Mouse (Mus musculus) CH12.LX (cell line): ENCODE measurements at regions not wholly inside any gene's neighbourhood (a gene's known extent, or its start where the extent isn't known, plus 50 kb on each side); places are given as distances from the start of the nearest gene placed in this dataset.

Experiments used
- DNase-seq: peaks from one replicate; pipeline ENCODE4 v3.0.0-alpha.2; 2013; ENCODE audit errors: extremely low read depth
- H3K27ac ChIP-seq: 2 replicates; pipeline ENCODE4 v1.5.1; 2012; ENCODE audit warnings: low read depth, mild to moderate bottlenecking, control low read depth, moderate library complexity; ENCODE audit not compliant: insufficient read depth
- H3K27me3 ChIP-seq: replicated peaks from 2 replicates; pipeline ENCODE3; 2012; ENCODE audit warnings: inconsistent platforms
- H3K36me3 ChIP-seq, 2 experiments: replicated peaks in 1 of 2; 2 replicates each; pipeline versions ENCODE3 to v1.6.1; 2012; ENCODE audit warnings: inconsistent platforms in 1 of 2, low read length in 1 of 2, mild to moderate bottlenecking in 1 of 2, mixed read lengths in 1 of 2, moderate library complexity in 1 of 2; ENCODE audit not compliant: control insufficient read depth in 1 of 2, insufficient read depth in 1 of 2
- H3K4me1 ChIP-seq, 2 experiments: 2 replicates each; pipeline ENCODE4 v1.6.1; 2012; ENCODE audit warnings: inconsistent platforms in 1 of 2, moderate library complexity in 1 of 2; ENCODE audit not compliant: insufficient read depth in 2 of 2, control insufficient read depth in 1 of 2
- H3K4me2 ChIP-seq: 2 replicates; pipeline ENCODE4 v1.6.1; 2012; ENCODE audit warnings: low read depth, mild to moderate bottlenecking, control low read depth; ENCODE audit not compliant: poor library complexity, insufficient read depth, severe bottlenecking
- H3K4me3 ChIP-seq, 3 experiments: fragments of 150-350 bp in 1 of 3; sonication (generic) in 1 of 3; replicated peaks in 1 of 3; 2 replicates each; pipeline versions ENCODE3 to v1.5.1; 2011 to 2012; ENCODE audit warnings: low read depth in 2 of 3, low read length in 2 of 3, mild to moderate bottlenecking in 2 of 3, moderate library complexity in 2 of 3, control low read depth in 1 of 3, improper control_type of control experiment in 1 of 3, inconsistent platforms in 1 of 3, mixed read lengths in 1 of 3; ENCODE audit not compliant: poor library complexity in 1 of 3
- H3K79me2 ChIP-seq: replicated peaks from 2 replicates; pipeline ENCODE4 v1.6.1; 2012; ENCODE audit warnings: mild to moderate bottlenecking, moderate library complexity; ENCODE audit not compliant: control insufficient read depth, poor library complexity, insufficient read depth, severe bottlenecking; ENCODE audit errors: extremely low read depth
- H3K9ac ChIP-seq: 2 replicates; pipeline ENCODE4 v1.6.1; 2012; ENCODE audit warnings: low read depth, mild to moderate bottlenecking, control low read depth, moderate library complexity; ENCODE audit not compliant: insufficient read depth
- H3K9me3 ChIP-seq: replicated peaks from 2 replicates; pipeline ENCODE3; 2012; ENCODE audit warnings: low read length, inconsistent platforms, mixed read lengths
- BHLHE40 ChIP-seq: IDR thresholded peaks from 2 replicates; pipeline ENCODE4 v1.6.1; 2011; ENCODE audit warnings: mild to moderate bottlenecking, low read depth, low read length, improper control_type of control experiment
- CTCF ChIP-seq, 2 experiments: IDR thresholded peaks in 1 of 2; conservative IDR thresholded peaks in 1 of 2; 2 replicates each; pipeline ENCODE4 v1.5.1; 2011 to 2012; ENCODE audit warnings: low read depth in 2 of 2, low read length in 2 of 2, improper control_type of control experiment in 1 of 2, inconsistent platforms in 1 of 2, mild to moderate bottlenecking in 1 of 2, moderate library complexity in 1 of 2
- ELF1 ChIP-seq: IDR thresholded peaks from 2 replicates; pipeline ENCODE4 v1.6.1; 2014; ENCODE audit warnings: low read depth, mild to moderate bottlenecking, inconsistent platforms, low read length, improper control_type of control experiment
- EP300 ChIP-seq: IDR thresholded peaks from 2 replicates; pipeline ENCODE4 v1.6.1; 2011; ENCODE audit warnings: low read length, improper control_type of control experiment
- GABPA ChIP-seq: IDR thresholded peaks from 2 replicates; pipeline ENCODE4 v1.6.1; 2012; ENCODE audit warnings: low read depth, low read length, improper control_type of control experiment, inconsistent platforms; ENCODE audit not compliant: insufficient replicate concordance
- IRF4 ChIP-seq: IDR thresholded peaks from 2 replicates; pipeline ENCODE4 v1.6.1; 2014; ENCODE audit warnings: low read depth, mild to moderate bottlenecking, inconsistent platforms, low read length, improper control_type of control experiment
- JUN ChIP-seq: IDR thresholded peaks from 2 replicates; pipeline ENCODE4 v1.6.1; 2011; ENCODE audit warnings: low read depth, mild to moderate bottlenecking, low read length, improper control_type of control experiment, moderate library complexity; ENCODE audit not compliant: insufficient read depth
- JUND ChIP-seq: conservative IDR thresholded peaks from 2 replicates; pipeline ENCODE4 v1.6.1; 2011; ENCODE audit warnings: low read depth, low read length, improper control_type of control experiment
- MAFK ChIP-seq: IDR thresholded peaks from 2 replicates; pipeline ENCODE4 v1.6.1; 2011; ENCODE audit warnings: low read length, improper control_type of control experiment; ENCODE audit not compliant: insufficient replicate concordance
- MAX ChIP-seq: IDR thresholded peaks from 2 replicates; pipeline ENCODE4 v1.6.1; 2011; ENCODE audit warnings: low read length, improper control_type of control experiment
- MEF2A ChIP-seq: IDR thresholded peaks from 2 replicates; pipeline ENCODE4 v1.6.1; 2014; ENCODE audit warnings: low read depth, mild to moderate bottlenecking, inconsistent platforms, low read length, improper control_type of control experiment, borderline replicate concordance
- NELFE ChIP-seq: IDR thresholded peaks from 2 replicates; pipeline ENCODE4 v1.6.1; 2011; ENCODE audit warnings: low read depth, low read length, improper control_type of control experiment
- NRF1 ChIP-seq: IDR thresholded peaks from 2 replicates; pipeline ENCODE4 v1.6.1; 2014; ENCODE audit warnings: low read depth, mild to moderate bottlenecking, inconsistent platforms, low read length, improper control_type of control experiment, moderate library complexity
- PAX5 ChIP-seq: IDR thresholded peaks from 2 replicates; pipeline ENCODE4 v1.6.1; 2012; ENCODE audit warnings: low read length, inconsistent platforms, mixed read lengths
- POLR2A ChIP-seq: IDR thresholded peaks from 2 replicates; pipeline ENCODE4 v1.6.1; 2011; ENCODE audit warnings: low read depth, mild to moderate bottlenecking, improper control_type of control experiment, low read length
- RCOR1 ChIP-seq: conservative IDR thresholded peaks from 2 replicates; pipeline ENCODE4 v1.6.1; 2012; ENCODE audit warnings: low read depth, mild to moderate bottlenecking, inconsistent platforms, low read length, improper control_type of control experiment
- SMC3 ChIP-seq: IDR thresholded peaks from 2 replicates; pipeline ENCODE4 v1.6.1; 2011; ENCODE audit warnings: low read depth, low read length, improper control_type of control experiment
- TBP ChIP-seq: conservative IDR thresholded peaks from 2 replicates; pipeline ENCODE4 v1.6.1; 2011; ENCODE audit warnings: low read depth, low read length, improper control_type of control experiment
- TCF12 ChIP-seq: IDR thresholded peaks from 2 replicates; pipeline ENCODE4 v1.6.1; 2014; ENCODE audit warnings: low read depth, mild to moderate bottlenecking, inconsistent platforms, low read length, improper control_type of control experiment
- USF2 ChIP-seq: conservative IDR thresholded peaks from 2 replicates; pipeline ENCODE4 v1.6.1; 2011; ENCODE audit warnings: low read depth, low read length, improper control_type of control experiment
- ZC3H11A ChIP-seq: IDR thresholded peaks from 2 replicates; pipeline ENCODE4 v1.6.1; 2012; ENCODE audit warnings: low read depth, mild to moderate bottlenecking, inconsistent platforms, low read length, improper control_type of control experiment
- ZMIZ1 ChIP-seq: IDR thresholded peaks from 2 replicates; pipeline ENCODE4 v1.6.1; 2012; ENCODE audit warnings: low read depth, mild to moderate bottlenecking, inconsistent platforms, low read length, improper control_type of control experiment
- ZNF384 ChIP-seq: IDR thresholded peaks from 2 replicates; pipeline ENCODE4 v1.6.1; 2012; ENCODE audit warnings: low read depth, low read length, improper control_type of control experiment, inconsistent platforms
- dilution Hi-C: fragments of 300-500 bp; cut with MboI; formaldehyde crosslinking; loops from 2 replicates; pipeline ENCODE4 v1.14.3; 2020; ENCODE audit warnings: low sequenced_read_pairs; ENCODE audit not compliant: extremely low pct_unique_long_range_greater_than_20kb, extremely low pct_ligation_motif_present
- in situ Hi-C: fragments of 300-500 bp; cut with MboI; formaldehyde crosslinking; loops from 3 replicates; pipeline ENCODE4 v1.14.3; 2019; ENCODE audit warnings: low sequenced_read_pairs, low pct_ligation_motif_present, low pct_unique_long_range_greater_than_20kb, mixed read lengths

DNA sequence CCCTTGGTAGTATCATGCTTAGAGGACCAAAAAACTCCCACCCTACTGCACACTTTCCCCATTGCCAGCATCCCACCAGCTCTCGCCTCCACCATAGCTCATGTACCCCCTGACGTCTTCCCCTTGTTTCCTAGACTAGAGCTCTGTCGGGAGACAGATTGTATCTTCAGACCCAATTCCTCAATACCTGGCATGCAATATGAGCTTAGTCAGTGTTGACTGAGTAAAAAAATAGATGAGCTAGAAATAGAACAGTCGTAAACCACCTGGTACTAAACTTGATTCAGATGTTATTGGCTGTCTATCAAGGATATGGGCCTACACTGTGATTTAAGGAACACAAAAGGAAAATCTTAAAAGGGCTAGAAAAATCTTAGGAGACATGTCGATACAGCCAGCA is 215.1 kb upstream of the Noct start:
- no peak for DNase-seq
- Histone ChIP-seq H3K79me2 (no peaks in the 10 kb centered on the region), H3K9me3 (no peaks in the 10 kb centered on the region), H3K9ac (no peak overlapping the region), H3K27ac (no peak overlapping the region), H3K4me2 (no peak overlapping the region), H3K36me3 (no peaks in the 10 kb centered on the region), H3K27me3 (no peaks in the 10 kb centered on the region), H3K4me1 (0 out of 4 replicates have a peak, but pooled peaks cover 0 to 3% of the 10 kb centered on the region in 2 experiments), H3K4me3 (no peak overlapping the region)
- TF ChIP-seq ELF1 (no peak), EP300 (no peak), JUN (no peak), CTCF (conservative IDR thresholded peaks at IDR 0.05 in 1 of 2, IDR thresholded peaks at IDR 0.05 in 1 of 2; ENCODE audit: low read depth in 2 of 2, low read length in 2 of 2) (no peak), MEF2A (no peak), NRF1 (no peak), RCOR1 (no peak), SMC3 (no peak), PAX5 (no peak)
- dilution Hi-C loops: no loop called here
- in situ Hi-C loops: no loop called here

DNA sequence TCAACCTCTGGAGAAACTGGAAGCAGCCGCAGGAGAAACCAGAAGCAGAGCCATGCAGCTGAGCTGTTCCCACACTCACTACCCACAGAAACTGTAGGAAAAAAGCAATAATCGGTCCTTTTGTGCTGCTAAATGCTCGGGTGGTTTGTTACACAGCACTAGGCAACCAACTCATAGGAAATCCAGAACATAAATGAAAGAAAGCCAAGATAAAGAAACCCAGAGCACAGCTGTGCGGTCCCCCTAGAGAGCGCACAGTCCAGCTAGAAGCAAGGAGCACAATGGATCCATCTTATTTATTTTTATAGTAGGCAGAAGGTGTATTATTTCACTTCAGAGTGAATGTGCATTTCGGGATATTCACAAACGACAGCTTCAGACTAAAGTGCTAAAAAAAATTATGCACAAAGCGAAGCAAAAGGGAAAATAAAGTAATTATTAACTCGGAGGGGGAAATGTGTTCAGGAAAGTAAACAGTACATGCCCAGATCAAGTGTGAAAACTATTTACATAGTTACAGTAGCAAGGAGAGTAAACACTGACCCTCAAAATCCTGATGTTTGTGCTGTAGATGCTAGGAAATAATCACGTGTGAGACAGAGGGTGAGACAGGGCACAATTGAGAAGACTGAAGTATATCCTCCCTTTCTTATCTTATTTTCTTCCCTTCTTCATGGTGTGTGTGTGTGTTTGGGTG is 204.4 kb upstream of the Noct start:
- no peaks in the 10 kb centered on the region for H3K27me3 ChIP-seq
- no peak for DNase-seq
- TF ChIP-seq ZC3H11A (no peak), TCF12 (no peak), NRF1 (no peak), PAX5 (no peak)
- H3K4me1 ChIP-seq: no peaks in the 10 kb centered on the region
- H3K9me3 ChIP-seq: no peaks in the 10 kb centered on the region
- H3K4me2 ChIP-seq: no peak overlapping the region
- H3K27ac ChIP-seq: no peak overlapping the region
- no peaks in the 10 kb centered on the region for H3K36me3 ChIP-seq
- H3K9ac ChIP-seq: no peak overlapping the region
- in situ Hi-C loops: no loop called here
- no peak overlapping the region for H3K4me3 ChIP-seq
- dilution Hi-C loops: no loop called here
- H3K79me2 ChIP-seq: no peaks in the 10 kb centered on the region

DNA sequence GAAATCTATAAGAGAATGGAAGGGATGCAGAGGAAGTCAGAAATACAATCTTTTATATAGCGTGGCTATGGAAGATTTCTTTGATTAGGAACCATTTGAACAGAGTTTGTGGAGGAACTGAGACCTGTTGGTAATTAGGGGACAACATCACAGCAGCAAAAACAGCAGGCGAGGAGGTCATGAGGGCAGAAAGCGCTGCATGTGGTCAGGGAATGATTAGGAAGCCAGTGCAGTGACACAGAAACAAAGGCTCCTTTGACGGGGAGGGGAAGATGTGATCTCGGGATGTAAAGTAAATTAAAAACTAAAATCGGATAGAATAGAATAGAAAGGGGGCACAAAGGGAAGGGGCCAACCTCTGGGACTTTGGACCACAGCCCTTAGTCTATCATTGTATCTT is 199.6 kb upstream of the Noct start:
- Histone ChIP-seq H3K9ac (no peak overlapping the region), H3K79me2 (no peaks in the 10 kb centered on the region), H3K27me3 (no peaks in the 10 kb centered on the region), H3K4me3 (no peak overlapping the region)
- no peak for DNase-seq
- dilution Hi-C loops: no loop called here
- TF ChIP-seq MAFK: no peak
- no peak for TF ChIP-seq CTCF (conservative IDR thresholded peaks at IDR 0.05 in 1 of 2, IDR thresholded peaks at IDR 0.05 in 1 of 2; ENCODE audit: low read depth in 2 of 2, low read length in 2 of 2)
- no peak for TF ChIP-seq ZMIZ1
- no peak for TF ChIP-seq RCOR1
- TF ChIP-seq POLR2A: no peak
- no peak for TF ChIP-seq ZC3H11A
- no peak for TF ChIP-seq USF2
- no peak for TF ChIP-seq NELFE
- TF ChIP-seq BHLHE40: no peak
- no peak for TF ChIP-seq MAX
- TF ChIP-seq ELF1: no peak
- no peak for TF ChIP-seq TBP
- TF ChIP-seq GABPA: no peak
- TF ChIP-seq ZNF384: no peak
- no peak for TF ChIP-seq NRF1
- no peak for TF ChIP-seq JUND
- TF ChIP-seq IRF4: no peak
- TF ChIP-seq, all 38 proteins: peak for 0
- Histone ChIP-seq H3K27ac (no peak overlapping the region), H3K4me2 (no peak overlapping the region), H3K4me1 (no peaks in the 10 kb centered on the region), H3K9me3 (no peaks in the 10 kb centered on the region), H3K36me3 (no peaks in the 10 kb centered on the region)
- in situ Hi-C loops: no loop called here
